Mouse (Mus musculus) common myeloid progenitor, adult 5-6 weeks (primary cell): ENCODE measurements around the gene Unc45a. TPM values are rescaled to one million over a fixed set of nuclear protein-coding genes. Genes with fewer than 3 reads are reported as not detected.
A peak's percentile ranks its signal among the peaks of the same experiment; 100 is the strongest.
"Not testable (repeated sequence)": the region's sequence is repeated elsewhere in the genome, so short reads cannot be mapped to it uniquely, and the experiment has no call there.

ENCODE experiments used
- ATAC-seq: replicated peaks from 2 replicates; pipeline ENCODE4 v1.8.0; 2016; ENCODE audit warnings: low read depth, mild to moderate bottlenecking, moderate TSS enrichment, inconsistent platforms; ENCODE audit not compliant: poor library complexity, severe bottlenecking
- total RNA-seq: library from RNA; stranded (forward); fragments of 200-1000, 187-1606 nt; gene quantifications from 2 replicates; pipeline ENCODE4 v1.2.3, GENCODE M21; 2017

Unc45a gene
- total RNA-seq, 1 experiment from 2014 or later: 15.8 TPM

GRCm38 (mm10) chr7:80331433-80331832 lies 9.4 kb downstream of the Unc45a start:
- no peak for ATAC-seq

GRCm38 (mm10) chr7:80330278-80330677 lies 10.5 kb downstream of the Unc45a start:
- ATAC-seq: no peak

- ATAC-seq: no peak
These were observed 14.7 kb downstream of the Unc45a start for GRCm38 (mm10) chr7:80326076-80326475.

GRCm38 (mm10) chr7:80325292-80325868 lies 15.4 kb downstream of the Unc45a start:
- no peak for ATAC-seq

- not testable (repeated sequence) for ATAC-seq
These were observed 16.0 kb downstream of the Unc45a start for GRCm38 (mm10) chr7:80324816-80325119.

GRCm38 (mm10) chr7:80324043-80324815 lies 16.6 kb downstream of the Unc45a start, which contains the start of gene Rccd1:
Gene Rccd1, minus strand, starts transcription at chr7:80324454.
- peak; percentile 97 for ATAC-seq

GRCm38 (mm10) chr7:80323336-80323735 lies 17.5 kb downstream of the Unc45a start:
- ATAC-seq: no peak

GRCm38 (mm10) chr7:80319846-80320496 lies 20.8 kb downstream of the Unc45a start:
- no peak for ATAC-seq

GRCm38 (mm10) chr7:80318670-80319069 lies 22.1 kb downstream of the Unc45a start:
- no peak for ATAC-seq

- ATAC-seq: no peak
These were observed 23.2 kb downstream of the Unc45a start for GRCm38 (mm10) chr7:80317439-80318115.

GRCm38 (mm10) chr7:80315733-80316132 lies 25.1 kb downstream of the Unc45a start:
- ATAC-seq: no peak

GRCm38 (mm10) chr7:80310771-80311170 lies 30.0 kb downstream of the Unc45a start:
- ATAC-seq: no peak

- no peak for ATAC-seq
These were observed 33.0 kb downstream of the Unc45a start for GRCm38 (mm10) chr7:80307766-80308165.

GRCm38 (mm10) chr7:80301522-80301921 lies 39.3 kb downstream of the Unc45a start:
- ATAC-seq: no peak

- ATAC-seq: no peak
These were observed 41.2 kb downstream of the Unc45a start for GRCm38 (mm10) chr7:80299568-80299967.

- ATAC-seq: no peak
These were observed 42.1 kb downstream of the Unc45a start for GRCm38 (mm10) chr7:80298754-80299153.

- ATAC-seq: no peak
These were observed 43.8 kb downstream of the Unc45a start for GRCm38 (mm10) chr7:80297041-80297440.

GRCm38 (mm10) chr7:80296462-80296861 lies 44.3 kb downstream of the Unc45a start:
- no peak for ATAC-seq

- no peak for ATAC-seq
These were observed 45.8 kb downstream of the Unc45a start for GRCm38 (mm10) chr7:80294764-80295648.
